Mouse (Mus musculus): ENCODE measurements around the gene Pak6.
"Not testable (repeated sequence)": the region's sequence is repeated elsewhere in the genome, so short reads cannot be mapped to it uniquely, and the experiment has no call there.

Gene Pak6

DNA sequence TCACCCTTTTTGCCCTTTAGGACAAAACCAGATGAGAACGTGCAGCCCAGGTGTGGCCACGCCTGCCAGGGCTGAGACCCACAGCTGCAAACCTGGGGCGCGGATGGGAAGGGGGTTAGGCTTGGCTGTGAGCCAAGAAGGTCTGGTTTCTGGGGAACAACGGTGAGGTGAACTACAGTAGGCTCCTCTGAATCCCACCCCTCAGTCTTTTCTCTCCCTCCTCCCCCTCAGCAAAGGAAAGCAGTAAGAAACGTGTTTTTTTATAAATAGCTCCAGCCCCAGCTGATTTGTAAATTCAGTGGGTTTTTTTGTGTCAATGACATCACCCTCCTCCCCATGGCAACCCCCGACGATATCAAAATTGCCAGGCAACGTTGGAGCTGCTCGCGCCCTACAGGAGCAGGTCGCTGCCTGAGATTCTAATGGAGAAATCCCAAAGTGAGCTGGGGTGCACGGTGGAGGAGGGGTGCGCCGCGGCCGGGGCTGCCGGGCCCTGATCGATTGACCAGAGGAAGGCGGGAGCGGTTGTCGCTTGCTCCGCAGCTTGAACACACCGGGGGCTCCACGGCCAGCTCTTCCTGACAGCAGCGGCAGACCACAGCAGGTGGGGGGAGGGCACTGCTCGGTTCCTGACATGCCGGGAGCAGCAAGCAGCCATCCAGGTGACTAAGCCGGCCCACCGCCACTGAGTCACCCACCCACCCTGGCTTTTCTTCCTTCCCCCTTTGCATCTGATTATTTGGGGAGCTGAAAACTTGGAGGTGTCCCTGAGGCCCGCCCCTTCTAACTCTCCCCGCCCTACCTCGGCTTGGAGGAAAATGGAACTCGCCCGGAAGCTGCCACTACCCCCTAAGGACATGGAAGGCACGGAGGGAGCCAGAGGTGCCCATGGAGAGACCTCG is at the start of gene Pak6:
Gene Pak6 (plus strand): TSS at position 402 of the 902 bp plus-strand sequence.
- no peak for DNase-seq (ENCODE audit: extremely low read depth, low read depth, low spot score)

DNA sequence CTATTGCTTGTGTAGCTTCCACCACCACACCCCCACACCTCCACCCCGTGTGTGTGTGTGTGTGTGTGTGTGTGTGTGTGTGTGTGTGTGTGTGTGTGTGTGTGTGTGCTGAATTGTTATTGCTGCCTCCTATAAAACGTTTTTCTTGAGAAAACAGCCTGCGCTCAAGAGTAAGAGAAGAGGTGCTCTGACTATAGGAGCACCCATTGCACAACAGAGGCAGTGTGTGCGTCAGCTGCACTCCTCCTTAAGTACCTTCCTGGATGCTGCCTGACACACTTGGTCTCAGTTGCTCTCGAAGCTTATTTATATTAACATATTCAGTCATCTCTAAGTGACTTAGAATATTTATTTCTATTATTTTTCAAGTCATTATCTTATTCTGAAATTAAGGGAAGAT is 45.1 kb upstream of the Pak6 start:
- DNase-seq (ENCODE audit: extremely low read depth, low read depth, low spot score), result no peak

DNA sequence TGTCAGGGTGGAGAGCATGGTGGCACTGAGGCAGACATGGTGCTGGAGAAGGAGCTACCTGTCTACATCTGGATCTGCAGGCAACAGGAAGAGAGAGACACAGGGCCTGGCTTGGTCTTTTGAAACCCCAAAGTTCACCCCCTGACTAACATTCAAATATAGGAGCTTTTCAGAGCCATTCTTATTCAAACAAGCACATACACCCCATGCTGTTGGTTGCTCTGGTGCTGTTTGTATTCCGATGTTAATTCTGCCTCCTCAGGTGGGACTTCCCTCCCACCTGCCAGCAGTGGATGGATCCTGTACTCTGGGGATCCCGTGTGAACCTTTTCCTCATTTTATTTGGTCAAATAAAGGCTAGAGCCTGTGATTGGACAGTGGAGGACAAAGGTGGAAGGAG is 43.0 kb upstream of the Pak6 start:
- DNase-seq (ENCODE audit: extremely low read depth, low read depth, low spot score), result no peak

DNA sequence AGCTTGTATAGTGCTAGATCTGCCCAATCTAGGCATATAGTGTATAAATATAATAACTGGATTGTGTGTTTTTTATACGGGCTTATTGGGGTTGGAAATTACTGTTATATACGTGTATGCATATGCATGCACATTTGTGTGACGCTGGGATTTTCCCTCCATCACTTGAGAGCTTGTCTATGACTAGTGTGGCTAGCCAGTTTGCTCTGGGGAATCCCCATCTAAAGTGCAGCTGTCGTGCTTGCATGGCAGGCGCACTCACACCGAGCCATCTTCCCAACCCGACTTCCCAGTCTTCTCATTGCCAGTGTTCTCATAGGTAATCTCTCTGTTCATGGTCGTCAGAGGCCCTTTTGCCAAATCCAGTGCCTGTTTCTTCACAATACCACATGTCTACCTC is 42.5 kb upstream of the Pak6 start:
- DNase-seq (ENCODE audit: extremely low read depth, low read depth, low spot score), result no peak

DNA sequence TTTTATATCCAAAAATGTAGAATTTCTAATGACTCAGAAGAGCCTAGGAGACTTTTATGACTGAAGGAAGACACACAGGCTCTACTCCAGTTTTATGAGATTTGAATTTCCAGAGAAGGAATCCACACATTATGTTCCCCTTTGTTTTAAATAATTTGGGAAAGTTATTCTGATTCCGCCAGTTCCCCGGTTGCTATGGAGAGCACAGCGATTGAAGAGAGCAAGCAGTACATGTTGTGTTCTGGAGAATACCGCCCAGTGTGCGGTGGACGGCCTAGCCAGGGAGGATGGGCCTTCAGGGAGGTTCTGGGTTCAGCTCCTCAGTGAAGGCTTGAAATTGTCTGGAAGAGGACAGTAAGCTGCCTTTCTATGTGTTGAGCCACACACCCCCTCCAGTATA is 33.8 kb upstream of the Pak6 start:
- no peak for DNase-seq (ENCODE audit: extremely low read depth, low read depth, low spot score)

- no peak for DNase-seq (ENCODE audit: extremely low read depth, low read depth, low spot score)
These were observed 29.7 kb upstream of the Pak6 start for GRCm38 (mm10) chr2:118633441-118633840.

GRCm38 (mm10) chr2:118637258-118637657 is 25.8 kb upstream of the Pak6 start:
- no peak for DNase-seq (ENCODE audit: extremely low read depth, low read depth, low spot score)

GRCm38 (mm10) chr2:118637888-118638526 is 25.1 kb upstream of the Pak6 start:
- no peak for DNase-seq (ENCODE audit: extremely low read depth, low read depth, low spot score)

DNA sequence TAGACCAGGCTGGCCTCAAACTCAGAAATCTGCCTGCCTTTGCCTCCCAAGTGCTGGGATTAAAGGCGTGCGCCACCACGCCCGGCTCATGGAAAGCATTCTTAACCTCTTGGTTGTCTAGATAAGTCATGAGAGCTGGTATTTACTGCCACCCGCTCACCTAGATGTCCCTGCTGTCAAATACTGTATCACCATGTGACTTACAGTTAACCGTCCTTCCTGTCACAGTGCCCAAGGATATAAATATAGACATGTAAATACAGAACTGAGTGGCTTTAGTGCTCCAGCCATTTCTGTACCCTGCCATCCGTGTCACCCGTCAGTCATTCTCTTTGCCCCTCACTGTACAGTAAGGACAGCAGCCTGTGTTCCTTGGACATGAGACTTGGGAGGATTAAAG is 24.4 kb upstream of the Pak6 start:
- DNase-seq (ENCODE audit: extremely low read depth, low read depth, low spot score), result no peak

DNA sequence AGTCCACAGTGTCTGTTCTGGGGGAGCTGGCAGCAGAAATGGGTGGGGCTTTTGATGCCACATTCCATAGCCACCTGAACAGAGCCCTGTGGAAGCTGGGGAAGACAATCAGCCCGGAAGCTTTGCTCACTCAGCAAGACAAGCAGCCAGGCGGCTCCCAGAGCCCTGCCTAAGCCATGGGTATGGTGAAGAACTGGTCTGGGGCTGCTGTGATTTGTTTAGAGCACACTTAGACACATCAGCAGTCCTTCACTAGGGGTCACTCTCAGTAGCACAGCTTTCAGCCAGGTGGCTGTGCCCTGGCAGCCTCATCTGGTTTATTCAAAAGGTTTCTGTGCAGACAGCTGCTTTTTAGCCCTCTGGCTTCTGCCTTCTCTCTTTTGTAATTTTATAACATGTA is 22.0 kb upstream of the Pak6 start:
- no peak for DNase-seq (ENCODE audit: extremely low read depth, low read depth, low spot score)

GRCm38 (mm10) chr2:118642431-118642830 is 20.7 kb upstream of the Pak6 start:
- DNase-seq (ENCODE audit: extremely low read depth, low read depth, low spot score), result no peak

- no peak for DNase-seq (ENCODE audit: extremely low read depth, low read depth, low spot score)
These were observed 20.2 kb upstream of the Pak6 start for GRCm38 (mm10) chr2:118642942-118643341.

GRCm38 (mm10) chr2:118646665-118647064 is 16.4 kb upstream of the Pak6 start:
- no peak for DNase-seq (ENCODE audit: extremely low read depth, low read depth, low spot score)

DNA sequence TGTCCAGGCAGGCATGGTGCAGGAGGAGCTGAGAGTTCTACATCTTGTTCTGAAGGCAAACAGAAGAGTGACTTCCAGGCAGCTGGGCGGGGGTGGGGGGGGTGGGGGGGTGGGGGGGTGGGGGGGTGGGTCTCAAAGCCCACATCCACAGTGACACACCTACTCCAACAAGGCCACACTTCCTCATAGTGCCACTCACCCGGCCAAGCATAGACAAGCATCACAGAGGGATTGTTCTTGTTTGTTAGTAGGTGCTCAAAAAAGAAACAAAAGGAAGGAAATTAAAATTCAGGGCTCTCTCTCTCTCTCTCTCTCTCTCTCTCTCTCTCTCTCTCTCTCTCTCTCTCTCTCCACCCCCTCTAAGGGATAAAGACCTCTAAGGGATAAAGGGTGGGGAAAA is 12.4 kb upstream of the Pak6 start:
- DNase-seq (ENCODE audit: extremely low read depth, low read depth, low spot score), result not testable (repeated sequence)

- DNase-seq (ENCODE audit: extremely low read depth, low read depth, low spot score), result no peak
These were observed 6.3 kb upstream of the Pak6 start for GRCm38 (mm10) chr2:118656688-118657281.

DNA sequence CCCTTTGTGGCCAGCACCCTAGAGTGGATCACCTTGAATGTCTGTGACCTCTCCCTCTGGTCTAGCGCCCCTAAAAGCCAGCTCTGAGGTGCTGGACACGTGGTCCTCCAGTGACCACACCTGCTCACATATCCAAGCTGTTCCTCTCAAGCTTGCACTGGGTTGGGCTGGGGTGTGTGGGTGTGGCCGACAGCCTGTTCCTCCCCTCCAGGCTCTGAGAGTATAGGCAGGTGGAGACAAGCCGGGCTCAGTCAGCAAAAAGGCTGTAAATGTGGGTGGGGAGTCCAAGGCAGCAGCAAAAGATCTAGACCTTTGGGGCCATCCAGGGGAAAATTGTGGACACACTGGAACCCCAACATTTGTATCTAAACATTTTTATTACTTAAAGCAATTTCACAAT is 4.6 kb upstream of the Pak6 start:
- no peak for DNase-seq (ENCODE audit: extremely low read depth, low read depth, low spot score)

GRCm38 (mm10) chr2:118659077-118659476 is 4.0 kb upstream of the Pak6 start:
- DNase-seq (ENCODE audit: extremely low read depth, low read depth, low spot score), result no peak

- no peak for DNase-seq (ENCODE audit: extremely low read depth, low read depth, low spot score)
These were observed 3.6 kb upstream of the Pak6 start for GRCm38 (mm10) chr2:118659493-118659892.

DNA sequence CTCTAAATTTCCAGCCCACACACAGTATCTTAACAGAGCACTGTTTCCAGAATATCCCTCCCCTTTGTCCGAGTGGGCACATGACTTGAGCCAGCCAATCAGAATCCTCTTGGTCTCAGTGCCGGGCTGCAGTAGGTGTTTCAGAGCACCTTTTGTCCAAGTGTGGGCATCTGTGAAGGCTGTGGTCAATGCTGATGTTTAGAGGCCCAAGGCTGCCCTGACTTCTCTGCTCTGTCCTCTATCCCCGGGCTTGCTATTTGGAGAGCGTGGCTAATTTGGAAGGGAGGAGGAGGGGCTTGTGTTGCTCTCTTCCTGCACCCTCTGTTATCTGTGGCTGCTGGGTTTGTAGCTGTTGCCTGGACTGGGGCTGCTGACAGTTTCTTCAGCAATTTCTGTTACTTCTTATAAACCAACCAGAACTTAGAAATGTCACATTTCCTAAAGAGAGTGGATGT is 3.1 kb upstream of the Pak6 start:
- DNase-seq (ENCODE audit: extremely low read depth, low read depth, low spot score), result no peak

GRCm38 (mm10) chr2:118661891-118662290 is 1.2 kb upstream of the Pak6 start:
- DNase-seq (ENCODE audit: extremely low read depth, low read depth, low spot score), result no peak

DNA sequence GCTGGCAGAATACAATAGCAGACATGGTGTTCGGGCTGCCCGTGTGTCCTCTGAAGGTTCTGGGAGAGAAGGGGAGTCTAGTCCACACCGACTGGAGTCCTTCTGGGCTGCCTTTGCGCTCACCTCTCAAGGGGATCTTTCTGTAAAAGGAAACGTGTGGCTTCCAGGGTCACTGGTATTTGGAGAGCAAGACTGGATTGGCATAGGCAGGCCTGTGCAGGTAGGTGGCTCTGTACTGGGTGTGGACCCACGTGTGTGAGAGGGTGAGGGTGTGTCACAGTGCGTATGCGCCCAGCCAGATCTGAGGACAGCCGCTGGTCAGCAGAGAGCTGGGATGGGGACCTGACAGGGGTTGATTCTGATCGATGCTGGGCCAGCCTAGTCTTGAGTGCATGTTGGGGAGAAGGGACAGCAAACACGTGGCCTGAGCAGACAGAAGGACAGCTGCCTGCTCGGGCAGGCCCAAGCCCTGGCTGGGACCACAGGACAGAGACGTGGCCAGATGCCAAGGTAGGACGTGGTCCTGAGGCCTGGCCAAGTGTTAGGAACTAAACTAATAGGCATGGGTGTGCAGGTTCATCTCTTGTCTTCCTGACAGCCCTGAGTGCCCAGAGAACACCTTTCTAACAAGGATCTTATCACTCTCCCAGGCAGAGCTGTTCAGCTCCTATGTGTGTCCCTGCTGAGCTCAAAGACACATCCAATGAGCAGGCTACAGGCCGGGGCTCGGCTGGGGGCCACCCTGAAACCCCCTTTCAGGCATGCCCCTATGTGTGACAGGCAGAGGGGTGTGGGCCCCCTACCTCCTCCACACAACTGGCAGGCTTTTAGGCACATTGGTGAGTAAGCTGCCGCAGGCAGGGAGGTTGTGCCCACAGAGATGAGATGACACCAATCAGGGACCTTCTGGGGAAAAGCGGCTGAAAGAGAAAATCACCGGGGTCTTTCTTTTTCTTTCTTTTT is 982 bp downstream of the Pak6 start:
- DNase-seq (ENCODE audit: extremely low read depth, low read depth, low spot score), result no peak

Data from fat pad, adult 2 months (tissue).